Mouse (Mus musculus): ENCODE measurements around the gene Sbk3. TPM values are rescaled to one million over a fixed set of nuclear protein-coding genes. Genes with fewer than 3 reads are reported as not detected.

Gene Sbk3
- polyA plus RNA-seq, 1 experiment = 0.34 TPM

- TF ChIP-seq USF1 (IDR thresholded peaks at IDR 0.05; ENCODE audit: low read depth) (no peak), POLR2AphosphoS2 (IDR thresholded peaks at IDR 0.05; ENCODE audit: insufficient read length, low read depth) (no peak), POLR2A (IDR thresholded peaks at IDR 0.05; ENCODE audit: insufficient read length, low read depth) (no peak), REST (IDR thresholded peaks at IDR 0.05; ENCODE audit: insufficient read depth, insufficient read length) (no peak), TCF3 (IDR thresholded peaks at IDR 0.05; ENCODE audit: insufficient read length, low read depth) (no peak), CEBPB (IDR thresholded peaks at IDR 0.05; ENCODE audit: insufficient read depth, poor library complexity, severe bottlenecking) (no peak), E2F4 (IDR thresholded peaks at IDR 0.05; ENCODE audit: insufficient read depth) (no peak), MYOD1 (IDR thresholded peaks at IDR 0.05; ENCODE audit: control insufficient read depth in 1 of 3, insufficient read length in 2 of 3, low read depth in 2 of 3) (no peak), SRF (IDR thresholded peaks at IDR 0.05; ENCODE audit: control insufficient read depth, insufficient read length, low read depth) (no peak), MYOG (IDR thresholded peaks at IDR 0.05; ENCODE audit: control insufficient read depth in 1 of 3, insufficient read depth in 1 of 3, insufficient read length in 2 of 3, low read depth in 2 of 3) (no peak), MAX (IDR thresholded peaks at IDR 0.05; ENCODE audit: low read depth) (no peak), TCF12 (IDR thresholded peaks at IDR 0.05; ENCODE audit: insufficient read depth, poor library complexity, severe bottlenecking) (no peak)
- no peaks in the 10 kb centered on the region for H3K36me3 ChIP-seq (ENCODE audit: control insufficient read depth, insufficient read depth)
- H3K79me2 ChIP-seq (ENCODE audit: control insufficient read depth, insufficient read depth) = no peaks in the 10 kb centered on the region
- H3K4me3 ChIP-seq = no peak overlapping the region
- no peak overlapping the region for H3ac ChIP-seq (ENCODE audit: control insufficient read depth, insufficient read length)
- no peaks in the 10 kb centered on the region for H3K27me3 ChIP-seq (ENCODE audit: control insufficient read depth, insufficient read depth, insufficient read length)
- H3K4me2 ChIP-seq (ENCODE audit: low read depth) = no peak overlapping the region
Observed at GRCm38 (mm10) chr7:4927711-4928110, 43.3 kb downstream of the Sbk3 start.

DNA sequence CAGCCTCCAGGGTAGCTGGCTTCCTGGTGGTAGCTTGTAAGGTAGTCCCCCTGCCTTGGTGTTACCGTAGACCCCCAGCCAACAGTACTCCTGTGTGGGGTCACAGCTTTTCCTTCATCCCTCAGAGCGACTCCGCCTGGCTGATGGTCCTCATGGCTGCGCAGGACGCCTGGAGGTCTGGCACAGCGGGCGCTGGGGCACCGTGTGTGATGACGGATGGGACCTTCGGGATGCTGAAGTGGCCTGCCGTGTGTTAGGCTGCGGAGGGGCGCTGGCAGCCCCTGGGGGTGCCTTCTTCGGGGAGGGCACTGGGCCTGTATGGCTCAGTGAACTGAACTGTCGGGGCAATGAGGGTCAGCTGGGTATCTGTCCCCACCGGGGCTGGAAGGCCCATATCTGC, 44.1 kb downstream of the Sbk3 start:
- no peaks in the 10 kb centered on the region for H3K79me2 ChIP-seq (ENCODE audit: control insufficient read depth, insufficient read depth)
- H3K4me2 ChIP-seq (ENCODE audit: low read depth) = no peak overlapping the region
- H3K36me3 ChIP-seq (ENCODE audit: control insufficient read depth, insufficient read depth) = no peaks in the 10 kb centered on the region
- H3K4me3 ChIP-seq = no peak overlapping the region
- no peak for TF ChIP-seq SRF (IDR thresholded peaks at IDR 0.05; ENCODE audit: control insufficient read depth, insufficient read length, low read depth)
- no peak for TF ChIP-seq MYOD1 (IDR thresholded peaks at IDR 0.05; ENCODE audit: control insufficient read depth in 1 of 3, insufficient read length in 2 of 3, low read depth in 2 of 3)
- no peak for TF ChIP-seq E2F4 (IDR thresholded peaks at IDR 0.05; ENCODE audit: insufficient read depth)
- no peak for TF ChIP-seq REST (IDR thresholded peaks at IDR 0.05; ENCODE audit: insufficient read depth, insufficient read length)
- no peak for TF ChIP-seq POLR2AphosphoS2 (IDR thresholded peaks at IDR 0.05; ENCODE audit: insufficient read length, low read depth)
- TF ChIP-seq POLR2A (IDR thresholded peaks at IDR 0.05; ENCODE audit: insufficient read length, low read depth) = no peak
- TF ChIP-seq MAX (IDR thresholded peaks at IDR 0.05; ENCODE audit: low read depth) = no peak
- no peak for TF ChIP-seq CEBPB (IDR thresholded peaks at IDR 0.05; ENCODE audit: insufficient read depth, poor library complexity, severe bottlenecking)
- no peak for TF ChIP-seq USF1 (IDR thresholded peaks at IDR 0.05; ENCODE audit: low read depth)
- TF ChIP-seq MYOG (IDR thresholded peaks at IDR 0.05; ENCODE audit: control insufficient read depth in 1 of 3, insufficient read depth in 1 of 3, insufficient read length in 2 of 3, low read depth in 2 of 3) = no peak
- TF ChIP-seq TCF12 (IDR thresholded peaks at IDR 0.05; ENCODE audit: insufficient read depth, poor library complexity, severe bottlenecking) = no peak
- no peak for TF ChIP-seq TCF3 (IDR thresholded peaks at IDR 0.05; ENCODE audit: insufficient read length, low read depth)
- H3ac ChIP-seq (ENCODE audit: control insufficient read depth, insufficient read length) = no peak overlapping the region
- no peaks in the 10 kb centered on the region for H3K27me3 ChIP-seq (ENCODE audit: control insufficient read depth, insufficient read depth, insufficient read length)

- Histone ChIP-seq H3K27me3 (ENCODE audit: control insufficient read depth, insufficient read depth, insufficient read length) (no peaks in the 10 kb centered on the region), H3K36me3 (ENCODE audit: control insufficient read depth, insufficient read depth) (no peaks in the 10 kb centered on the region), H3K79me2 (ENCODE audit: control insufficient read depth, insufficient read depth) (no peaks in the 10 kb centered on the region), H3K4me3 (peak within 1 kb of the TSS; percentile 7), H3K4me2 (ENCODE audit: low read depth) (peak within 1 kb of the TSS; percentile 84), H3ac (ENCODE audit: control insufficient read depth, insufficient read length) (no peak within 1 kb of the TSS)
- TF ChIP-seq MAX (IDR thresholded peaks at IDR 0.05; ENCODE audit: low read depth) = no peak
- peak in 2 of 3 experiments; percentile 73 to 79 for TF ChIP-seq MYOG (IDR thresholded peaks at IDR 0.05; ENCODE audit: control insufficient read depth in 1 of 3, insufficient read depth in 1 of 3, insufficient read length in 2 of 3, low read depth in 2 of 3)
- peak; percentile 57 for TF ChIP-seq POLR2A (IDR thresholded peaks at IDR 0.05; ENCODE audit: insufficient read length, low read depth)
- TF ChIP-seq MYOD1 (IDR thresholded peaks at IDR 0.05; ENCODE audit: control insufficient read depth in 1 of 3, insufficient read length in 2 of 3, low read depth in 2 of 3) = peak; percentile 29 to 77 (median 76)
- peak; percentile 74 for TF ChIP-seq USF1 (IDR thresholded peaks at IDR 0.05; ENCODE audit: low read depth)
- TF ChIP-seq POLR2AphosphoS2 (IDR thresholded peaks at IDR 0.05; ENCODE audit: insufficient read length, low read depth) = peak; percentile 62
- TF ChIP-seq TCF3 (IDR thresholded peaks at IDR 0.05; ENCODE audit: insufficient read length, low read depth) = no peak
Observed at GRCm38 (mm10) chr7:4925441-4926381, 45.3 kb downstream of the Sbk3 start, which contains the start of gene Ssc5d. TSS of gene Ssc5d (plus strand) at chr7:4925785.

DNA sequence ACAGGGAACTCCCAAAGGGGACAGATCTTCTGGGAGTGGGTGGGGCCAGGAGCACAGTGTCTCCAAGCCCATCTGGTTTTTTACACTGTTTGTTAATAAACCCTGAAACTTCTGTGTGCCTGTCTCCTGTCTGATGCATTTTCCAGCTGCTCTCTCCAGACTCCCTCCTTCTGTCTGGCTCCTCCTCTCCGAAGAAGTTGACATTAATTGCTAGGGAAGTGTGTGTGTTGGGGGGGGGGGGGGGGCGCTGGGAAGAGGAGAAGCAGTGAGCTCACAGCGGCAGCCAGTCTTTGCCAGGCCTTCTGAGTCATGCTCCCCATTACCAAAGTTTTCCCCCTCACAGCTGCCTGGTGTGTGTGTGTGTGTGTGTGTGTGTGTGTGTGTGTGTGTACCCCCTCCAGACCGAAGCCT, 46.1 kb downstream of the Sbk3 start:
- TF ChIP-seq TCF12 (IDR thresholded peaks at IDR 0.05; ENCODE audit: insufficient read depth, poor library complexity, severe bottlenecking) (peak; percentile 11), MYOD1 (IDR thresholded peaks at IDR 0.05; ENCODE audit: control insufficient read depth in 1 of 3, insufficient read length in 2 of 3, low read depth in 2 of 3) (peak in 2 of 3 experiments; percentile 78 to 79), MYOG (IDR thresholded peaks at IDR 0.05; ENCODE audit: control insufficient read depth in 1 of 3, insufficient read depth in 1 of 3, insufficient read length in 2 of 3, low read depth in 2 of 3) (peak in 2 of 3 experiments; percentile 16 to 62), CEBPB (IDR thresholded peaks at IDR 0.05; ENCODE audit: insufficient read depth, poor library complexity, severe bottlenecking) (no peak)
- Histone ChIP-seq H3K36me3 (ENCODE audit: control insufficient read depth, insufficient read depth) (no peaks in the 10 kb centered on the region), H3K79me2 (ENCODE audit: control insufficient read depth, insufficient read depth) (no peaks in the 10 kb centered on the region), H3ac (ENCODE audit: control insufficient read depth, insufficient read length) (no peak overlapping the region), H3K4me2 (ENCODE audit: low read depth) (peak overlapping the region; percentile 84), H3K27me3 (ENCODE audit: control insufficient read depth, insufficient read depth, insufficient read length) (no peaks in the 10 kb centered on the region), H3K4me3 (peak overlapping the region; percentile 7)
